Mouse (Mus musculus): ENCODE data around the gene Dok7. TPM values are rescaled to one million over a fixed set of nuclear protein-coding genes. Genes with fewer than 3 reads are reported as not detected.
A peak's percentile ranks its signal among the peaks of the same experiment; 100 is the strongest.

The Dok7 gene
- polyA plus RNA-seq, 1 experiment from 2014 or later, result 8.0 TPM

DNA sequence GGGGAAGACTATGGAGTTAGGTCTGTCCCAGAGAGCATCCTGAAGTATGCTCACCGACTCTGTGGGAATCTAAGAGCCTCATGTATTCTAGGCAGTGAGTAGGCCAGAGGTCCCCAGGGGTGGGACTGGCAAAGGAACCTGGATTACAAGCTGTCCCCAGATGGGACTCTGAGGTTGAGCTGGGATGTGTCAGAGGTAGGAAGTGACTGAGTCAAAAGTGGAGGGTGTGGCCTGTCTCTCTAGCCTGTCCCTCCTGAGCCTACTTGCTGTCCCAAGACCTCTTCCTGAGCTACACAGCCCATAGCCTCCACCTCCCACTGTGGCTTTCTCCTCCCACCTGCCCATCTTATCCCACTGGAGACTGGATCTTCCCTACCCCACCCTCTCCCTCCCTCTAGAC is 1.6 kb downstream of the Dok7 start:
- Histone ChIP-seq H3K27ac (replicated peaks) (no peak overlapping the region), H3K9ac (peak overlapping the region; percentile 87), H3K4me1 (peaks cover 36% of the 10 kb centered on the region), H3K9me3 (no peaks in the 10 kb centered on the region), H3K27me3 (replicated peaks) (peaks cover 51% of the 10 kb centered on the region), H3K4me3 (peak overlapping the region; percentile 69), H3K4me2 (peak overlapping the region; percentile 89), H3K36me3 (no peaks in the 10 kb centered on the region)
- WGBS, result 42% methylated on average over 1 of the region's 1 CpGs
- no peak for ATAC-seq (ENCODE audit: extremely low read depth, insufficient number of reproducible peaks, low FRiP score, low TSS enrichment)

DNA sequence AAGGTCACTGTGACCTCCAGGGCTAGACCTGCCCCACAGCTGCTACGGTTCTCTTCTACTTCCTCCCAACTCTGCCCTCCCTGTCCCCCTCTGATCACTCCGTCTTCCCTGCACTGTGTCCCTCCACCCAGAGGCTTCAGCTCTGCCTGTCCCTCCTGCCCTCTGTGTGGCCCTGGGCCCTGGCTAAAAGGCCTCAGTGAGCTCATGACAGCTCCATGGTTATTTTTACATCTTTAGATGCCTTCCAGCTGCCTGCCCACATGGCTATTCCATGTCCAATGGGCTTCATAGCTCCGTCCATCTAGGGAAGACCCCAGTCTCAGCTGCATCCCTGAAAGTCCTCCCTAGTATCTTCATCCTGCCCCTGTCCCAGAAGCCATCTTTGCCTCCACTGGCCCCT is 3.5 kb downstream of the Dok7 start:
- H3K4me2 ChIP-seq, result no peak overlapping the region
- no peak overlapping the region for H3K4me3 ChIP-seq
- H3K36me3 ChIP-seq, result no peaks in the 10 kb centered on the region
- peaks cover 44% of the 10 kb centered on the region for H3K27me3 ChIP-seq (replicated peaks)
- 26% methylated on average over 3 of the region's 3 CpGs for WGBS
- peaks cover 34% of the 10 kb centered on the region for H3K4me1 ChIP-seq
- 0 out of 2 replicates have a peak overlapping the region, but pooled peaks have one; percentile 21 for H3K9ac ChIP-seq
- no peak for ATAC-seq (ENCODE audit: extremely low read depth, insufficient number of reproducible peaks, low FRiP score, low TSS enrichment)
- H3K9me3 ChIP-seq, result no peaks in the 10 kb centered on the region
- H3K27ac ChIP-seq (replicated peaks), result peak overlapping the region; percentile 78

DNA sequence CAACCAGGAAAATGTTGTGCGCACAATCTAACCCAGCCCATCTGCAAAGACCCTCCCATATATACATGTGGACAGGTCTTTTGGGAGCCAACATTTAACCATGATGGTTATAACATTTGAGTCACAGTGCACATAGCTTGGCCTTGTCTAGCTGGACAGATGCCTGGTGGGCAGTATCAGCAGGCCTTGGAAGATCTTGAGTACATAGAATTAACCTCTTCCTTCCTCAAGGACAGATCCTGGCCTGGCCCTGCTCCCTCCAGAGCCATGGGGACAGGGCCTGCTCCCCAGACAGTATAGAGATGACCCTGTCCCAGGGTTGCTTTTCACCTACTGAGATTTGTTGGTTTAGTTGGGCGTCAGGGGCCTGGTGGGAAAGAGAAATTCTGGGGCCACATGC is 13.3 kb downstream of the Dok7 start:
- Histone ChIP-seq H3K9me3 (no peaks in the 10 kb centered on the region), H3K4me2 (no peak overlapping the region), H3K4me3 (no peak overlapping the region), H3K27me3 (replicated peaks) (no peaks in the 10 kb centered on the region), H3K27ac (replicated peaks) (no peak overlapping the region), H3K4me1 (peaks cover 16% of the 10 kb centered on the region), H3K36me3 (peaks cover 4% of the 10 kb centered on the region; the same call in 1 of the 2 replicates), H3K9ac (no peak overlapping the region)
- 84% methylated on average over 2 of the region's 2 CpGs for whole genome bisulfite sequencing
- ATAC-seq (ENCODE audit: extremely low read depth, insufficient number of reproducible peaks, low FRiP score, low TSS enrichment), result no peak

DNA sequence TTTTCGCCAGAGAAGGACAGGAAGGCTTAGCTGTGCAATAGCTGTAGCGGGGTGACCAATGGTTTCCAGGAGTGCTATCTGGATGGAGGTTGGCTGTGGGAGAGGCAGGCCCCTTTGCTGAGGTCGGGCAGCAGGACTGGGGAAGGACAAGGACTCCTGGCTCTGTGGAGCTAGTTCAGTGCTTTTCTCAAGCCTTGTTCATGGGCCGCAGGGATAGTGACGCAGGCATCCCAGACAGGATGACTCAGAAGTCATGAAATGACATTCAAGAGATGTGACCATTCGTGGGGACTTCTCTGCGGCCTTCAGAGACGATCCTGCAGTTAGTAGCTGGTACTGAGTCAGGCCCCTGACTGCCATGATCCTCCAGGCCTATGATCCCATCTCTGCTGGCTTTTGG is 13.7 kb downstream of the Dok7 start:
- H3K4me3 ChIP-seq, result no peak overlapping the region
- no peak overlapping the region for H3K27ac ChIP-seq (replicated peaks)
- no peak overlapping the region for H3K9ac ChIP-seq
- ATAC-seq (ENCODE audit: extremely low read depth, insufficient number of reproducible peaks, low FRiP score, low TSS enrichment), result no peak
- H3K4me2 ChIP-seq, result no peak overlapping the region
- H3K27me3 ChIP-seq (replicated peaks), result no peaks in the 10 kb centered on the region
- peaks cover 6% of the 10 kb centered on the region for H3K36me3 ChIP-seq
- WGBS, result 76% methylated on average over 8 of the region's 8 CpGs
- no peaks in the 10 kb centered on the region for H3K9me3 ChIP-seq
- peaks cover 16% of the 10 kb centered on the region for H3K4me1 ChIP-seq

DNA sequence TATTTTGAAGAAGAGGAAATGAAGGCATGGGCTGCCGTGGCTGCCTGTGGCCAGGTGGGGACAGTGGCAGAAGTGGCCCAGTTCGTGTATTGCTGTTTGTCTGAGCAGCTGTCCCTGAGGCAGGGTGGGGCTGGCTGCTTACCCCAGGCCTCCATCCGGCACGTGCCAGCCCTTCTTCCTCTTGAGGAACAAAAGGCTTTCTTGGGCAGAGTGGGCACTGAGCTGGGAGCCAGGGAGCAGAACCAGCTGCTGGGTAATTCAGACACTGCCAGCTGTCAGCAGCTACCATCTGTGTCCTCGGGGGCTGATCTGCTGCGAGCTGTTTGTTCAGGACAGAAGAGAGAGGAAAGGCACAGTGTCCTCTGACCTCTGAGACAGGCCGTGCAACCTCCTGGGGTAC is 14.4 kb downstream of the Dok7 start:
- Histone ChIP-seq H3K4me2 (no peak overlapping the region), H3K9me3 (no peaks in the 10 kb centered on the region), H3K36me3 (peaks cover 12% of the 10 kb centered on the region), H3K27me3 (replicated peaks) (no peaks in the 10 kb centered on the region), H3K4me3 (no peak overlapping the region), H3K27ac (replicated peaks) (no peak overlapping the region), H3K4me1 (peaks cover 16% of the 10 kb centered on the region), H3K9ac (no peak overlapping the region)
- WGBS, result 67% methylated on average over 7 of the region's 7 CpGs
- ATAC-seq (ENCODE audit: extremely low read depth, insufficient number of reproducible peaks, low FRiP score, low TSS enrichment), result no peak

DNA sequence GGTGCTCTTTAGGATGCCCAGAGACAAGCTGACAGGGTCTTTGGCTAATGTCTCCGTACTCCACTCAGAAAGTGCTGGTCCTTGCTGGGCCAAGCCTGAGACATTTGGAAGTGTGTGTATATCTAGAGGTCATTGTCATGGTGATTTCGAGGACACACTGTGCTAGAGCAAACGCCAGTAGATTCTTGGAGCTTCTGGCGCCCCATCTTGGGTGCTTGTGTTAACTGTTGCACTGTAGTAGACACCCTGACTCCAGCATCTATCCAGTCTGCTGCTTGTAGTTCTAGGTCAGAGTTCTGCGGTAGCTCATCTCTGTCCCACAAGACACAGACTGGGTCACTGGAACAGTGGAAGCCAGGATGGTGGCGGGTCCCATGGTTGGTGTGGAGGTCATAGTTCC is 15.3 kb downstream of the Dok7 start:
- Histone ChIP-seq H3K4me1 (peaks cover 16% of the 10 kb centered on the region), H3K27me3 (replicated peaks) (no peaks in the 10 kb centered on the region), H3K9me3 (no peaks in the 10 kb centered on the region), H3K36me3 (peaks cover 18% of the 10 kb centered on the region), H3K4me3 (no peak overlapping the region), H3K9ac (no peak overlapping the region), H3K27ac (replicated peaks) (no peak overlapping the region), H3K4me2 (no peak overlapping the region)
- no peak for ATAC-seq (ENCODE audit: extremely low read depth, insufficient number of reproducible peaks, low FRiP score, low TSS enrichment)
- 78% methylated on average over 6 of the region's 6 CpGs for WGBS

DNA sequence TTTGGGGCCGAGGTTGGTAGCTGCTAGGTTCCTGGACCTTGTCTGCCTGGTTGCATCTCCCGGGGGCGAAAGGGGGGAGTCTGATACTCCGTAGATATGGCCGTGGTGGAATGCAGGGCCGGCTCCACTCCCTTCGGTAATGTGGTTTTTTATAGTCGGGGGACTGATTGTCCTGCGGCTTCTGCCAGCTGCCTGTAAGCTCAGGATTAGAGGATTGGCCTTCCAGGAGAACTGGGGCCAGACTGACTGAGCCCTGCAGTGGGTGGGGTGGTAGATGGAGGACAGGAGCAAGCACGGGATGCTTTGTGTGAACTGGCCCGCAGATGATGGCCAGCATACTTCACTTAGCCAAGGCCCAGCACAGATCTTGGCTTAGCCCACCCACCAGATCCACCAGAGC is 16.7 kb downstream of the Dok7 start:
- H3K27me3 ChIP-seq (replicated peaks), result peaks cover 7% of the 10 kb centered on the region
- no peak for ATAC-seq (ENCODE audit: extremely low read depth, insufficient number of reproducible peaks, low FRiP score, low TSS enrichment)
- no peak overlapping the region for H3K27ac ChIP-seq (replicated peaks)
- H3K4me1 ChIP-seq, result peaks cover 16% of the 10 kb centered on the region
- no peak overlapping the region for H3K4me3 ChIP-seq
- no peaks in the 10 kb centered on the region for H3K9me3 ChIP-seq
- peaks cover 28% of the 10 kb centered on the region for H3K36me3 ChIP-seq
- H3K4me2 ChIP-seq, result no peak overlapping the region
- no peak overlapping the region for H3K9ac ChIP-seq
- WGBS, result 48% methylated on average over 11 of the region's 11 CpGs

DNA sequence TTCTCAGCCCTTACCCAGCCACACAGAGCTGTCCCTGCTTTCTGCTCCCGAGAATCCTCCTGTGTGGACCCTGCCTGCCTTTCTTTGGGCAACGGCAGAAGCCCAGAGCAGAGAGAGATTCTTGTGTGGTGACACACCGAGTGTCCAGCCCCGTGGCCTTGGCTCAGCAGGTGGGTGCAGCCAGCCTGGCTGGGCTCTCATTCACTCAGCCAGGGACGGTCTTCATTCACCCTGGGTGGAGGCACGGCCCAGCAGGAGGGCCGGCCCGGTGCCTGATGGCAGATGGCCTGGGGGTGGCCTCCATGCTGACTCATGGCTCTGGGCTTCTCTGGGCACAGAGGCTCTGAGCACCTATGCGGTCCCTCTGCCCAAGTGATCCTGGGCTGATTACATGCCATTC is 17.4 kb downstream of the Dok7 start:
- ATAC-seq (ENCODE audit: extremely low read depth, insufficient number of reproducible peaks, low FRiP score, low TSS enrichment), result no peak
- Histone ChIP-seq H3K27me3 (replicated peaks) (peaks cover 14% of the 10 kb centered on the region), H3K4me2 (no peak overlapping the region), H3K4me3 (no peak overlapping the region), H3K9ac (no peak overlapping the region), H3K4me1 (peaks cover 16% of the 10 kb centered on the region), H3K36me3 (peaks cover 28% of the 10 kb centered on the region), H3K9me3 (no peaks in the 10 kb centered on the region), H3K27ac (replicated peaks) (no peak overlapping the region)
- 51% methylated on average over 9 of the region's 9 CpGs for WGBS

DNA sequence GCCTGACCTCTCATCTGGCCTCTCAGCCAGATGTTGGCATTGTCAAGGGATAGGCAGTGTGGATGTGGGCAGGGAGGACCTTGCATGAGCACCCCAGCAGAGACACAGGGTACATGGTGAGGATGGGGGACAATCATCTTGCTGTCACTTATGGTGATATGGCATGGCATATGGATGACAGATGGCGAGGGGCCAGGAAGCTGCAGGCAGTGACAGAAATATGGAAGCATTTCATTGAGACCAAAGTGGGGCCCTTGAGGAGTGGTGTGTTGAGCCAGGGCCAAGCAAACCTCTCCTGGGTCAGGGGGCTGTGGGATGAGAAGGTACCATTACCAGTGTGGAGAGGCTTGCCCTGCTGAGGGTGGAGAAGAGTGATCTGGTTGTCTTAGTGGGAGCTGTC is 19.8 kb downstream of the Dok7 start:
- 84% methylated on average over 1 of the region's 1 CpGs for WGBS
- no peak overlapping the region for H3K4me2 ChIP-seq

DNA sequence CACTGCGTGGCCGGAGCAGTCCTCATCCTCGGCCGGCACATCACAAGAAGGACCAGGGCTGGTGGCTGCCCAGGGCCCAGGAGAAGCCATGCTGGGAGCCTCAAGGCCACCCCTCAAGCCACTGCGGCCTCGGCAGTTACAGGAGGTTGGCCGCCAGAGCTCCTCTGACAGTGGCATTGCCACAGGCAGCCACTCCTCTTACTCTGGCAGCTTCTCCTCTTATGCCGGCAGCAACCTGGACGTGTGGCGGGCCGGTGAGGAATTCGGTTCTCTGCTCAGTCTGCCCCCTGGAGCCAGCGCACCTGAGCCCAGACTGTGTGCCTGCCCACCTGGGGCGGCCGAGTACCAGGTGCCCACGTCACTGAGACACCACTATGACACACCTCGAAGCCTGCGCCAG is 22.5 kb downstream of the Dok7 start:
- peaks cover 22% of the 10 kb centered on the region for H3K4me1 ChIP-seq
- ATAC-seq (ENCODE audit: extremely low read depth, insufficient number of reproducible peaks, low FRiP score, low TSS enrichment), result no peak
- H3K4me2 ChIP-seq, result no peak overlapping the region
- H3K27me3 ChIP-seq (replicated peaks), result peaks cover 27% of the 10 kb centered on the region
- peak overlapping the region; percentile 24; the same call in 1 of the 2 replicates for H3K9ac ChIP-seq
- no peaks in the 10 kb centered on the region for H3K9me3 ChIP-seq
- WGBS, result 44% methylated on average over 18 of the region's 18 CpGs
- no peak overlapping the region for H3K27ac ChIP-seq (replicated peaks)
- no peak overlapping the region for H3K4me3 ChIP-seq
- peaks cover 33% of the 10 kb centered on the region for H3K36me3 ChIP-seq

More for the DNA sequence above, 19.8 kb downstream of the Dok7 start:
- H3K4me1 ChIP-seq, result peaks cover 26% of the 10 kb centered on the region
- H3K36me3 ChIP-seq, result peaks cover 33% of the 10 kb centered on the region
- H3K27ac ChIP-seq (replicated peaks), result no peak overlapping the region
- H3K9ac ChIP-seq, result no peak overlapping the region
- no peak overlapping the region for H3K4me3 ChIP-seq
- no peak for ATAC-seq (ENCODE audit: extremely low read depth, insufficient number of reproducible peaks, low FRiP score, low TSS enrichment)
- H3K27me3 ChIP-seq (replicated peaks), result peaks cover 27% of the 10 kb centered on the region
- H3K9me3 ChIP-seq, result no peaks in the 10 kb centered on the region

DNA sequence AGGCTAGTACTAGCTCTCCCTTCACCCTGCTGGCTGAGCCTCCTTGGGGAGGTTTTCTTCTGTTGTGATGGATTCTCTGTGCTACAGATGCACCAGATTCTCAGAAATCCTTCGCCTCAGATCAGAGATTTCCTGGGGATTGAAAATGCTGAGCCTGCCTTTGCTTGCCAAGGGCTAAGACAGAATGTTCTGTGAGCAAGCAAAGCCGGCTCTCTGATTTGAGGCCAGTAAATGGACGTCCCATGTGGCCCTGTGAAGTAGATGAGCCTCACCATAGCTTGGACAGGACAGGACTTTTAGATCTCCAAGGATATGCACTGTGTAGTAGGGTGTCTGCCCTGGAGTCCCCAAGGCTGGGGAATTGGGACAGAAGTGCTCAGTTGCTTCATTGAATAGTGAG is 28.3 kb downstream of the Dok7 start:
- ATAC-seq (ENCODE audit: extremely low read depth, insufficient number of reproducible peaks, low FRiP score, low TSS enrichment), result no peak
- H3K36me3 ChIP-seq, result no peaks in the 10 kb centered on the region
- H3K9ac ChIP-seq, result no peak overlapping the region
- no peak overlapping the region for H3K4me2 ChIP-seq
- no peaks in the 10 kb centered on the region for H3K9me3 ChIP-seq
- H3K27me3 ChIP-seq (replicated peaks), result peaks cover 9% of the 10 kb centered on the region
- no peak overlapping the region for H3K4me3 ChIP-seq
- H3K4me1 ChIP-seq, result peaks cover 14% of the 10 kb centered on the region
- H3K27ac ChIP-seq (replicated peaks), result no peak overlapping the region
- WGBS, result 72% methylated on average over 3 of the region's 3 CpGs

DNA sequence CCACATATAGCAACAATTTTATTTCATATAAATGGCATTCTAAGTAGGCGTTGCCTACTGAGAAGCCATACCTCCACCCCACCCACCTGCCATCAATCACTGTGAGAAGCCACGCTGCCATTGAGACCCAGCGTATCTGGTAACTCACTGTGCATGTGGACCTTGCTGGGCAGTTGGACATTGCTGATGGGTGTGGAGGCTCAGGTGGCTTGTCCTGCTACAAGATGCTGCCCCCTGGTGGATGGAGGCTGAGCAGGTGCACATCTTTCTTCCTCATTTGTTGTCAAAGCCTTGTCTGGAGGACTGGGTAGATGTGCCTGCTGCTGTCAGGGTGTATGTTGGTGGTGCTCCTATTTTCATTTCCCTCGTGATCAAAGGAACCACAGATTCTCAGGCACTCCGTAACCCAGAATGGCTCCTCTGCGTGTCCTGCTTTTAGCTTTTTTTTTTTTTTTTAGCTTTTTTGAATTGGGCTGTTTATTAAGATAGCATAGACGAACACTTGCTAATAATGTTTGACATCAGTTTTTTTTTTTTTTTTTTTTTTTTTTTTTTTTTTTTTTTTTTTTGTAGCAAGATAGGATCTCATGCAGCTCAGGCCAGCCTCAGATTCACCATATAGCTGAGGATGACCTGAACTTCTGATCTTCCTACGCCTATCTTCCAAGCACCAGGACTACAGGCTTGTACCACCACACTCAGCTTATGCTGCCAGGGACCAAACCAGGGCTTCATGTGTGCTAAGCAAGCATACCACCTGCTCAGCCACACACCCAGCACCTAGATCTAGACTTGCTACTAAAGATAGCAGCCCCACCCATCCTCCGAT is 32.4 kb downstream of the Dok7 start:
- Histone ChIP-seq H3K27me3 (replicated peaks) (peaks cover 6% of the 10 kb centered on the region), H3K27ac (replicated peaks) (no peak overlapping the region), H3K9ac (no peak overlapping the region), H3K4me2 (no peak overlapping the region), H3K4me3 (no peak overlapping the region), H3K9me3 (no peaks in the 10 kb centered on the region), H3K4me1 (no peaks in the 10 kb centered on the region), H3K36me3 (peaks cover 37% of the 10 kb centered on the region)
- 63% methylated on average over 9 of the region's 9 CpGs for WGBS
- no peak for ATAC-seq (ENCODE audit: extremely low read depth, insufficient number of reproducible peaks, low FRiP score, low TSS enrichment)

All from heart, embryonic 13.5 days (tissue).